9 mouse cellular contexts compared by ENCODE assay signal in genomic region chr12:101084881-101085666, GRCm38 (mm10). TPM values are rescaled to one million over a fixed set of nuclear protein-coding genes. Genes with fewer than 3 reads are reported as not detected.
A peak's percentile ranks its signal among the peaks of the same experiment; 100 is the strongest.
DNase-seq lines count a peak whose midpoint lies in the region; ATAC-seq and TF ChIP-seq lines count a peak whose summit lies in the region.
"Had no signal": no experiment of that assay in that cellular context is flagged by ENCODE, and none has a peak within 500 bp of the region (broad histone marks: within the 10 kb centered on the region; RNA-seq: fewer than 3 reads in every experiment).

No protein-coding gene starts in this region.

- no peak for ATAC-seq in embryonic facial prominence, embryonic 13.5 days (ENCODE audit: insufficient number of reproducible peaks, insufficient read depth, low FRiP score, low TSS enrichment, low read depth)
- no peak for ATAC-seq in hindbrain, embryonic 16.5 days
- ATAC-seq in midbrain, embryonic 14.5 days (ENCODE audit: low FRiP score, low TSS enrichment): no peak

- DNase-seq in kidney, adult 2 months: peak; percentile 73
- no peak for DNase-seq in kidney, adult 11 months
- DNase-seq in midbrain, embryonic 14.5 days: no peak
- DNase-seq in spleen, adult 18-20 months: no peak
- no peak for DNase-seq in spleen, postnatal 14 days (ENCODE audit: low spot score in 2 of 2)
- no peak for DNase-seq in testis, postnatal 10 days (ENCODE audit: low spot score)
- DNase-seq: gastrocnemius, postnatal 36 days had no signal

- peak overlapping the region; percentile 92 for H3K4me2 ChIP-seq in embryonic facial prominence, embryonic 13.5 days
- peak overlapping the region; percentile 75; the same call in 1 of the 2 replicates for H3K4me2 ChIP-seq in hindbrain, embryonic 16.5 days (ENCODE audit: low read length)
- H3K4me2 ChIP-seq in midbrain, embryonic 14.5 days (ENCODE audit: low read length): peak overlapping the region; percentile 91

- H3K27ac ChIP-seq in kidney, adult 2 months (ENCODE audit: insufficient read depth, low read depth, low read length): no peak overlapping the region
- H3K27ac ChIP-seq in embryonic facial prominence, embryonic 13.5 days: peak overlapping the region; percentile 98; the same call in 1 of the 2 replicates
- H3K27ac ChIP-seq in hindbrain, embryonic 16.5 days (ENCODE audit: low read depth, low read length): no peak overlapping the region
- H3K27ac ChIP-seq in midbrain, embryonic 14.5 days (replicated peaks; ENCODE audit: low read depth, low read length): no peak overlapping the region

- TF ChIP-seq POLR2A in kidney, adult 2 months (IDR thresholded peaks at IDR 0.05; ENCODE audit: low read depth, low read length): no peak

- H3K36me3 ChIP-seq in kidney, adult 2 months (ENCODE audit: control insufficient read depth, insufficient read depth, low read length): no peaks in the 10 kb centered on the region; the same call in 1 of the 2 replicates
- H3K36me3 ChIP-seq in embryonic facial prominence, embryonic 13.5 days: peaks cover 7% of the 10 kb centered on the region
- no peaks in the 10 kb centered on the region for H3K36me3 ChIP-seq in hindbrain, embryonic 16.5 days (ENCODE audit: control insufficient read depth, insufficient read depth, low read length)
- no peaks in the 10 kb centered on the region for H3K36me3 ChIP-seq in midbrain, embryonic 14.5 days (ENCODE audit: control insufficient read depth, insufficient read depth, low read length)

- 87% methylated on average over 9 of the region's 9 CpGs for WGBS in kidney, adult 2 months
- 85% methylated on average over 9 of the region's 9 CpGs for WGBS in embryonic facial prominence, embryonic 13.5 days
- 92% methylated on average over 9 of the region's 9 CpGs for WGBS in hindbrain, embryonic 16.5 days
- WGBS in midbrain, embryonic 14.5 days: 94% methylated on average over 9 of the region's 9 CpGs

- no peak overlapping the region for H3K4me3 ChIP-seq in kidney, adult 2 months (ENCODE audit: insufficient read depth, low read depth, low read length)
- H3K4me3 ChIP-seq in embryonic facial prominence, embryonic 13.5 days: no peak overlapping the region
- no peak overlapping the region for H3K4me3 ChIP-seq in hindbrain, embryonic 16.5 days (ENCODE audit: low read length)
- H3K4me3 ChIP-seq in midbrain, embryonic 14.5 days (replicated peaks; ENCODE audit: low read depth, low read length): peak overlapping the region; percentile 100

- H3K27me3 ChIP-seq in kidney, adult 2 months (replicated peaks; ENCODE audit: control insufficient read depth, insufficient read depth, low read length): no peaks in the 10 kb centered on the region
- H3K27me3 ChIP-seq in embryonic facial prominence, embryonic 13.5 days: no peaks in the 10 kb centered on the region
- H3K27me3 ChIP-seq in hindbrain, embryonic 16.5 days (replicated peaks; ENCODE audit: control insufficient read depth, insufficient read depth, low read length): no peaks in the 10 kb centered on the region
- H3K27me3 ChIP-seq in midbrain, embryonic 14.5 days (ENCODE audit: control insufficient read depth, insufficient read depth, low read length): no peaks in the 10 kb centered on the region

- H3K9ac ChIP-seq in embryonic facial prominence, embryonic 13.5 days: peak overlapping the region; percentile 99; the same call in 1 of the 2 replicates
- no peak overlapping the region for H3K9ac ChIP-seq in hindbrain, embryonic 16.5 days (ENCODE audit: low read depth, low read length)
- no peak overlapping the region for H3K9ac ChIP-seq in midbrain, embryonic 14.5 days (replicated peaks; ENCODE audit: low read length)

- H3K9me3 ChIP-seq in embryonic facial prominence, embryonic 13.5 days: no peaks in the 10 kb centered on the region
- no peaks in the 10 kb centered on the region for H3K9me3 ChIP-seq in hindbrain, embryonic 16.5 days (ENCODE audit: control insufficient read depth, low read length)
- H3K9me3 ChIP-seq in midbrain, embryonic 14.5 days (ENCODE audit: control insufficient read depth, low read length): no peaks in the 10 kb centered on the region

- peaks cover 6% of the 10 kb centered on the region for H3K4me1 ChIP-seq in kidney, adult 2 months (ENCODE audit: control insufficient read depth, insufficient read depth, low read length)
- peaks cover 21% of the 10 kb centered on the region for H3K4me1 ChIP-seq in embryonic facial prominence, embryonic 13.5 days
- peaks cover 20% of the 10 kb centered on the region for H3K4me1 ChIP-seq in hindbrain, embryonic 16.5 days (ENCODE audit: control insufficient read depth, insufficient read depth, low read depth, low read length)
- peaks cover 21% of the 10 kb centered on the region for H3K4me1 ChIP-seq in midbrain, embryonic 14.5 days (ENCODE audit: control insufficient read depth, insufficient read depth, low read length)

- no peak for TF ChIP-seq CTCF in kidney, adult 2 months (conservative IDR thresholded peaks at IDR 0.05; ENCODE audit: insufficient read depth, insufficient read length, low read depth, low read length)

RNA-seq across cellular contexts. Expression of gene Ppp4r3a, which starts 1.6 kb away (rescaled TPM):
- polyA plus RNA-seq in kidney, adult 2 months (2012; rRNA removed): 9.1 and 10.4 TPM in 2 replicates
- 42.5 and 44.3 TPM in 2 replicates for polyA plus RNA-seq in embryonic facial prominence, embryonic 13.5 days (2015; fragmentation: Nextera tagmentation; extraction: Ambion mirVana)
- 18.9 and 20.2 TPM in 2 replicates for polyA plus RNA-seq in hindbrain, embryonic 16.5 days (2015; fragmentation: Nextera tagmentation; extraction: Ambion mirVana)
- polyA plus RNA-seq in midbrain, embryonic 14.5 days (2014; fragmentation: Nextera tagmentation; extraction: Ambion mirVana): 27.0 and 33.0 TPM in 2 replicates

RNA-seq across cellular contexts. Expression of gene Ccdc88c, which starts 56.2 kb away (rescaled TPM):
- polyA plus RNA-seq in kidney, adult 2 months (2012; rRNA removed): 5.4 and 6.6 TPM in 2 replicates
- polyA plus RNA-seq in embryonic facial prominence, embryonic 13.5 days (2015; fragmentation: Nextera tagmentation; extraction: Ambion mirVana): 4.5 and 5.5 TPM in 2 replicates
- polyA plus RNA-seq in hindbrain, embryonic 16.5 days (2015; fragmentation: Nextera tagmentation; extraction: Ambion mirVana): 9.0 and 10.9 TPM in 2 replicates
- 14.0 and 16.7 TPM in 2 replicates for polyA plus RNA-seq in midbrain, embryonic 14.5 days (2014; fragmentation: Nextera tagmentation; extraction: Ambion mirVana)
